Mouse (Mus musculus): ENCODE measurements at regions not wholly inside any gene's neighbourhood (a gene's known extent, or its start where the extent isn't known, plus 50 kb on each side); places are given as distances from the start of the nearest gene placed in this dataset.

DNA sequence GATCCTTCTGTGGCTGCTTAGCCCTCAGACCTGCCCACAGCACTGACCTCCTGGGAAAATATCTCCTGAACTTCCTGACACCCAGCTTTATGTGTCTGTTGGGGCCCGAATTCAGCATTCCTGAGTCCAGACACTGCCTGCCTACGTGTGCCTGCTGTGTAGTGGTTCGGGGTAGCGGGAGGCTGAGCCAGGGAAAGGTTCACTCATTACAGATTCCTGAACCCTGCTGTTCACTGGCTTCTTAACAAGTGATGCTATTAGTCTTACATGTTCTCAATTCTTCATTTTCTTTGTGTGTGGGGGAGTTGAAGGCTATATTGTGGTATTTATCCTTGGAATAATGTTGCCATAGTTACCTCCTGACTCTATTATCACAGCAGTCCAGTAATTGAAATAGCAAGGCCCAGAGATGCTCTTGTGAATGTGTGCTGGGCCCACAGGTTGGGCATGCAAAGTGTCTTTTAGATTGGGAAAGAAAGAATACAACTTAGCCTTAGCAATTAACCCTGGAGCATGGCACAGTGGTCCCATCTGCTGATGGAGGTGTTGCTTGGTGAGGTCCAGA is 216.7 kb upstream of the Rbfox1 start:
- TF ChIP-seq CTCF (IDR thresholded peaks at IDR 0.05; ENCODE audit: low read depth), result no peak
- TF ChIP-seq EP300 (IDR thresholded peaks at IDR 0.05; ENCODE audit: low read depth), result no peak

All from liver, embryonic 14.5 days (tissue).